Mouse (Mus musculus) liver, embryonic 11.5 days (tissue): ENCODE results near the gene Ncapd3. TPM values are rescaled to one million over a fixed set of nuclear protein-coding genes. Genes with fewer than 3 reads are reported as not detected.
A peak's percentile ranks its signal among the peaks of the same experiment; 100 is the strongest.

ENCODE experiments used
- ATAC-seq: fragments of 200-750 bp; cut with Nextera tagmentation; replicated peaks from 2 replicates; pipeline ENCODE4 v1.8.0; 2017; ENCODE audit warnings: moderate number of reproducible peaks, mild to moderate bottlenecking, moderate TSS enrichment, moderate library complexity; ENCODE audit not compliant: low FRiP score
- DNase-seq: peaks from one replicate; pipeline ENCODE4 v3.0.0-alpha.2; 2017; ENCODE audit warnings: low spot score
- H3K27ac ChIP-seq: fragments of 300-500 bp; sonication (generic); 2 replicates; pipeline ENCODE4 v1.5.1; 2014; ENCODE audit warnings: mild to moderate bottlenecking, low read depth, low read length, control low read depth
- H3K27me3 ChIP-seq: fragments of 300-500 bp; sonication (generic); replicated peaks from 2 replicates; pipeline ENCODE4 v1.6.1; 2014; ENCODE audit warnings: low read length, mixed read lengths; ENCODE audit not compliant: control insufficient read depth, insufficient read depth
- H3K36me3 ChIP-seq: fragments of 300-500 bp; sonication (generic); 2 replicates; pipeline ENCODE4 v1.6.1; 2014; ENCODE audit warnings: mild to moderate bottlenecking, low read length, moderate library complexity, mixed read lengths; ENCODE audit not compliant: control insufficient read depth, insufficient read depth
- H3K4me1 ChIP-seq: fragments of 300-500 bp; sonication (generic); replicated peaks from 2 replicates; pipeline ENCODE4 v1.6.1; 2014; ENCODE audit warnings: low read length, mixed read lengths; ENCODE audit not compliant: control insufficient read depth, insufficient read depth
- H3K4me2 ChIP-seq: fragments of 300-500 bp; sonication (generic); 2 replicates; pipeline ENCODE4 v1.6.1; 2014; ENCODE audit warnings: mild to moderate bottlenecking, control low read depth, moderate library complexity
- H3K4me3 ChIP-seq: fragments of 300-500 bp; sonication (generic); 2 replicates; pipeline ENCODE4 v1.5.1; 2014; ENCODE audit warnings: low read depth, low read length, control low read depth
- H3K9ac ChIP-seq: fragments of 300-500 bp; sonication (generic); 2 replicates; pipeline ENCODE4 v1.6.1; 2014; ENCODE audit warnings: low read depth, low read length, control low read depth
- H3K9me3 ChIP-seq: fragments of 300-500 bp; sonication (generic); 2 replicates; pipeline ENCODE4 v1.6.1; 2016; ENCODE audit warnings: low read length, inconsistent platforms, mixed read lengths; ENCODE audit not compliant: control insufficient read depth
- WGBS: fragments of 180-500 bp; shearing (Covaris S2); extraction: QIAGEN DNeasy Blood & Tissue Kit; methylation state at CpG from one replicate; pipeline ENCODE4 v1.1.7; 2014; 5-methylcytosine and 5-hydroxymethylcytosine counted together
- polyA plus RNA-seq: library from polyadenylated mRNA; unstranded; fragments of >200 nt; fragmentation: Nextera tagmentation; extraction: Ambion mirVana; gene quantifications from 2 replicates; pipeline ENCODE4 v1.2.1, GENCODE M21; 2014

Ncapd3 gene
- polyA plus RNA-seq, 1 experiment from 2014 or later, result 45.0 TPM

DNA sequence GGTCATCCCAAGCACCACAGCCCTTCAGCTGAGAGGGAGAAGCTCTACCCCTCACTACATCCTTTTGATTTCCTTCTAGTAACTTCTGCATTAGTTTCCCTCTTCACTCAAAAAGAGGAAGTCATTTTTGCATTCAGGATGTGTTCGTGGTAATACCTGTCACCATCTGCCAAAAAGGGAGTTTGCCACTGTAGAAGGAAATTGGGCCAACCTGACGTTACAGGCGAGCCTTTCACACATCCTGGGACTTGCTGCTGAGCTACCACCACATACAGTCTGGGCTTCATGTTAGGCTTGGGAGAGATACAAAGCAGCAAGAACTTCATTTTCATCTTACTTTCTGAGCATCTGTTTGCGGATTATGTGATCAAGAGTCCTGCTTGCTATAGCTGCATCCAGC lies 6.3 kb upstream of the Ncapd3 start:
- H3K4me3 ChIP-seq, result no peak overlapping the region
- WGBS, result 63% methylated on average over 4 of the region's 4 CpGs
- ATAC-seq (no peak), DNase-seq (no peak)
- peaks cover 16% of the 10 kb centered on the region for H3K4me1 ChIP-seq
- H3K9ac ChIP-seq, result no peak overlapping the region
- H3K4me2 ChIP-seq, result no peak overlapping the region
- H3K36me3 ChIP-seq, result peaks cover 6% of the 10 kb centered on the region; the same call in 1 of the 2 replicates
- H3K9me3 ChIP-seq, result no peaks in the 10 kb centered on the region
- no peak overlapping the region for H3K27ac ChIP-seq
- no peaks in the 10 kb centered on the region for H3K27me3 ChIP-seq

DNA sequence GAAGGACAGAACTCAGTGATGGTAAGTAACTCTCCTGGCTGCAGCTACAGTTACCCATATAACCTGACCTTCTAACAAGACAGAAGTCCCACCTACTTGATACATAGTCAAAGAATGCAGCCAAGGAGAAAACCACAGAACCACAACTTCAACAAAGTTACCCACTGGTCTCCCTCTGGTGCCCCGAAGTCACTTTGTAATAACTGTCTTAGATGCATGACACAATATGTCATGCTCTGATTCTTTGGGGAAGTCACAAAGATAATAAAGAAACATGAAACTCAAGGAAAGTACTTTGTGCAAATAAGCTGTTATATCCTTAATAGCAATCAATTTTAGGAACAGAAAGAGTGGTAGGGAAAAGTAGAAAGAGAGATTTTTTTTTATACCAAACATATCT lies 3.3 kb upstream of the Ncapd3 start:
- WGBS, result 28% methylated on average over 1 of the region's 1 CpGs
- no peaks in the 10 kb centered on the region; the same call in 1 of the 2 replicates for H3K36me3 ChIP-seq

DNA sequence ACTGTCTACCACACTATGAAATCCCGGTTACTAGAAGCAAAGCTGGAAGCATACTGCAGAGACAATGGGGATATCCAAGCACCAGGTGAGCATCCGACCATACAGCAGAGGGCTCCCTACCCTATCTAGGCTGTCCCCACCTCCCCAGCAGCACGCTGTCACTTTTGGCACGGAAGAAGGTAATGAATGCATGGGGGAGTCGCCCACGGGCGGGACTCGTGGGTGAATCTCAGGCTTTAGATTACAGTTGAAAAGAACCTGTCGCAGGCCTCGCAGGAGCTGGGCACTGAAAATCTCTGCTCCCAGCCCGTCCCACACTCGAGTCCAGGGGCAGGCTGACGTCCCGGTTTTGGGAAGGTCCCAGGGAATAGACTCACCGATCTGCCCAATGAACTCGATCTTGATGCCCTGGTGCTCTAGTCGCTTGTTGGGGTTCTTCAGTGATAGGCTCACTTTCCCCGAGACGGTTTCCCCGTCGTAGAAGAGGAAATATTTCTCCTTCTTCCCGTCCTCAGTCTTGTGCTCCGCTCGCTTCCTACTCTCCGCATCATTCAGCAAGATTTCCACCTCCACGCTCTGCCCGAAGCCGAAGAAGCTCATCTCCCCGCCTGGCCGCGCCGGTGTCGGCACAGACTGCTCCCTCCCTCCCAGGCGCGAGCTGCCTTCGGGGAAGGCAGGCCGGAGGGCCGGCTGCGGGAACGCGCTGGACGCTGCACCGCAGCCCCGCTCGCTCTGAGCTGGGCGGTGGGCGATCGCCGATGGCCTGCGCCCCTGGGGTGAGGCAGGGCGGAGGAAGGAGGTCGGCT lies 750 bp upstream of the Ncapd3 start:
- Histone ChIP-seq H3K9me3 (no peaks in the 10 kb centered on the region), H3K27me3 (no peaks in the 10 kb centered on the region), H3K27ac (peak overlapping the region; percentile 80), H3K36me3 (no peaks in the 10 kb centered on the region), H3K4me2 (peak overlapping the region; percentile 97), H3K9ac (peak overlapping the region; percentile 92), H3K4me3 (peak overlapping the region; percentile 97), H3K4me1 (peaks cover 25% of the 10 kb centered on the region)
- under 1% methylated on average over 52 of the region's 52 CpGs for WGBS
- ATAC-seq (peak; percentile 30), DNase-seq (no peak)

More for the DNA sequence above, 3.3 kb upstream of the Ncapd3 start:
- Histone ChIP-seq H3K4me3 (no peak overlapping the region), H3K9me3 (no peaks in the 10 kb centered on the region), H3K4me2 (no peak overlapping the region), H3K4me1 (peaks cover 20% of the 10 kb centered on the region), H3K27me3 (no peaks in the 10 kb centered on the region), H3K9ac (no peak overlapping the region), H3K27ac (no peak overlapping the region)
- DNase-seq (no peak), ATAC-seq (no peak)

DNA sequence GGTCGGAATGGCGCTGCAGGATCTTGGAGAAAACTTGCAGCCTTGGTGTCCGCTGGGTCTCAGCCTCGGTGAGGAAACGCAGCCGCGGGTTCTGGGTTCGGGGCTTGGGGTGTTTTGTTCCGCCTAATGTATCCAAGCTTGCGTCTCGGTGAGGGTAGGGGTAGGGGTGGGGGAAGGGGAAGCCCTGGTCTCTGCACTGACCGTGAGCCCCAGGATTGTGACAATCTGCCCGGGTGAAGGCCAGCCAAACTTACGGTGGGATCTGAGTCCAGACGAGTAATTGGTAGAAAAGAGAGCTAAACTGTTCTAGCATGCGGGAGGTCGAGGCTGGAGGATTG lies 757 bp downstream of the Ncapd3 start:
- peak overlapping the region; percentile 66 for H3K4me2 ChIP-seq
- 1% methylated on average over 17 of the region's 17 CpGs for WGBS
- H3K4me3 ChIP-seq, result peak overlapping the region; percentile 97
- no peak overlapping the region for H3K27ac ChIP-seq
- peaks cover 25% of the 10 kb centered on the region for H3K4me1 ChIP-seq
- no peaks in the 10 kb centered on the region for H3K27me3 ChIP-seq
- H3K9me3 ChIP-seq, result no peaks in the 10 kb centered on the region
- DNase-seq, result no peak
- H3K36me3 ChIP-seq, result 0 out of 2 replicates have a peak, but pooled peaks cover under 1% of the 10 kb centered on the region
- peak overlapping the region; percentile 71 for H3K9ac ChIP-seq
- ATAC-seq, result peak; percentile 22

DNA sequence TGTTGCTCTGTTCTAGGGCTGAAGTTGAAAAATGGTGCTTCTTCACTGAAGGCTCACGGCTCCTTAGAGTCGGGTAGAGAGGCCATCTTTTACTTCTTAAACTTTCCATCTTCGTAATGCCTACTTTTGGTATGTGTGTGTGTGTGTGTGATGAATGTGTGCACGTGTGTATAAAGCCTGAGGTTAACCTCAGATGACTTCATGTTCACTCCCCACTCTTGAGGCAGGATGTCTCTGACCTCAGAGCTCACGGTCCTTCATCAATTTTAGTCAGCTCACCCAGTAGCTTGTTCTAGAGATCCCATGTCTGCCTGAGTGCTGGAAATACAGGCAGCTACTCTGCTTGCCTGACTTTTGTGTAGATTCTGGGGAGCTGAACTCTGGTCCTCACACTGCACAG lies 13.9 kb downstream of the Ncapd3 start:
- Histone ChIP-seq H3K27me3 (no peaks in the 10 kb centered on the region), H3K36me3 (peaks cover 50% of the 10 kb centered on the region), H3K9me3 (no peaks in the 10 kb centered on the region), H3K4me1 (no peaks in the 10 kb centered on the region), H3K4me3 (no peak overlapping the region), H3K4me2 (no peak overlapping the region), H3K9ac (no peak overlapping the region), H3K27ac (no peak overlapping the region)
- 92% methylated on average over 5 of the region's 5 CpGs for WGBS
- no peak for ATAC-seq
- DNase-seq, result no peak

DNA sequence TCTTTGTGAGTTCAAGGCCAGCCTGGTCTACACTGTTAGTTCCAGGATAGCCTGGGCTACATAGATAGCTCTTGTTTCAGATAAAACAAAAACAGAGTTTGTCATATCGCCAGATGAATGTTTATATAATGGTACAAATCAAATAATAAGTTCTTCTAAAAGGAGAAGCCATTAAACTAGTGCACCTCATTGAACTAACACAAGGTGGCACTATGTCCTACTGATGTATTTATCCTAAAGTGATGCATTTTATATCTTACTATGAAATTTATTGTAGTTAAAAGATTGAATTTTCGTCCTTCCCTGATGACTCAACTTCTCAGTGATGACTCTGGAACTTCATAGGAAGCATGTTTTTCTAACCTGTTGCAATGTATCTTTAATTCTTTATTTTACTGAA lies 19.5 kb downstream of the Ncapd3 start:
- Histone ChIP-seq H3K36me3 (peaks cover 32% of the 10 kb centered on the region), H3K4me1 (no peaks in the 10 kb centered on the region), H3K9ac (no peak overlapping the region), H3K4me3 (no peak overlapping the region), H3K27me3 (no peaks in the 10 kb centered on the region), H3K4me2 (no peak overlapping the region), H3K9me3 (no peaks in the 10 kb centered on the region), H3K27ac (no peak overlapping the region)
- WGBS, result 83% methylated on average over 2 of the region's 2 CpGs
- ATAC-seq (no peak), DNase-seq (no peak)

DNA sequence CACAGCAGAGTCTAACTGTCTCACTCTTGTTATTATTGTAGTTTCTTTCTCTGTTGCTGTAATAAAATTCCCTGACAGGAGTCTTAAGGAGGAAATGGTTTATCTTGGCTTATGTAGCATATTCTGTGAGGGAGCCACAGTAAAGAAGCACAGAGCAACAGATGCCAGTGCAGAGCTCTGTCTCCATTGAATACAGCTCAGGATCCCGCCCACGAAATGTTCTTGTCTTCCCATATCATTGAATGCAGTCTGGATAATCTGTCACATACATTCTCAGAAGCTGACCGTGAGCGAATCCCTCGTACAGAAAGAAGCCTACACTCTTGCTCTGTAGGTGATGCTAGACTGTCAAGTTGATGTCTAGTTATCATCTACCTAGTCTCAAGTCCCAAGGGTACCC lies 28.4 kb downstream of the Ncapd3 start:
- 93% methylated on average over 5 of the region's 5 CpGs for WGBS
- no peaks in the 10 kb centered on the region for H3K27me3 ChIP-seq
- no peak overlapping the region for H3K4me2 ChIP-seq
- no peak overlapping the region for H3K4me3 ChIP-seq
- H3K9ac ChIP-seq, result no peak overlapping the region
- DNase-seq (no peak), ATAC-seq (no peak)
- peaks cover 48% of the 10 kb centered on the region for H3K36me3 ChIP-seq
- H3K4me1 ChIP-seq, result no peaks in the 10 kb centered on the region
- H3K27ac ChIP-seq, result no peak overlapping the region
- no peaks in the 10 kb centered on the region for H3K9me3 ChIP-seq

DNA sequence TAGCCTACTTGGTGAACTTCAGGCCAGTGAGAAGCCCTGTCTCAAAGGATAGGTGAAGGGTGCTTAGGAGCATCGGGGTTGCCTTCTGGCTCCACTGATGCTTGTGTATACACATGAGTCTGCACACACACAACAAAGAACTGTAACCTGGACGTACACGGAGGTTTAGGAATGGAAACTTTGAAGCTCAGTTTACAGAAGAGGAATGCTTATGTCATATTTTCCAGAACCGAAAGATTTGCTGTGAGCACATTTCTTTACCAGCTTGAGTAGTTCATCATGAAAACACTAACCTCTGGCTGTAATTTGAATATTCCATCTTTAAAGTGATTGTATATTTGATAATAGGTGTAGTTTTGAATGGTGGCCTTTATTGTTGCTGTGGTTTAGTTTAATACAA lies 40.9 kb downstream of the Ncapd3 start:
- no peak for DNase-seq
- Histone ChIP-seq H3K9me3 (no peaks in the 10 kb centered on the region), H3K4me3 (no peak overlapping the region), H3K9ac (no peak overlapping the region), H3K36me3 (peaks cover 46% of the 10 kb centered on the region), H3K4me1 (no peaks in the 10 kb centered on the region), H3K27ac (no peak overlapping the region), H3K4me2 (no peak overlapping the region), H3K27me3 (no peaks in the 10 kb centered on the region)
- ATAC-seq, result no peak
- 89% methylated on average over 4 of the region's 4 CpGs for WGBS

DNA sequence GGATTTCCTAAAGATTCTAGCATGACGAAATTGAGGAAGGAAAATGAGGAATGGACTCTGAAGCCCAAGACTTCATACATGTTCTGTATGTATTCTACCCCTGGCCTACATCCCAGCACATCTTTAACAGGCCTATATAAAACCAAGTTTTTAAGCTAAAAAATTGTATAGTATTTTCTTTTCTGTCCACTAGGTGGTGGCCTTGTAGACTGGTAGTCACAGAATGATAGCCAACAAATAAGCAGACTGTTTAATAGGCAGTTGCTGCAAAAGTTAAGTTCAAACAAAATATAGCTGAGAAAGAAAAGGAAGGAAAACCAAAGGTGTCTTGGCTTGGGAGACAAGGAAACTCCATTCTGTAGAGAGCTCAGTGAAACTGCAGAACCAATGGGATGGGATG lies 44.7 kb downstream of the Ncapd3 start:
- Histone ChIP-seq H3K36me3 (peaks cover 42% of the 10 kb centered on the region), H3K4me3 (no peak overlapping the region), H3K9me3 (no peaks in the 10 kb centered on the region), H3K4me2 (no peak overlapping the region), H3K4me1 (no peaks in the 10 kb centered on the region), H3K27me3 (no peaks in the 10 kb centered on the region), H3K27ac (no peak overlapping the region), H3K9ac (no peak overlapping the region)
- ATAC-seq, result no peak
- no peak for DNase-seq
- WGBS, result 87% methylated on average over 1 of the region's 1 CpGs
